In the genomic region with DNA sequence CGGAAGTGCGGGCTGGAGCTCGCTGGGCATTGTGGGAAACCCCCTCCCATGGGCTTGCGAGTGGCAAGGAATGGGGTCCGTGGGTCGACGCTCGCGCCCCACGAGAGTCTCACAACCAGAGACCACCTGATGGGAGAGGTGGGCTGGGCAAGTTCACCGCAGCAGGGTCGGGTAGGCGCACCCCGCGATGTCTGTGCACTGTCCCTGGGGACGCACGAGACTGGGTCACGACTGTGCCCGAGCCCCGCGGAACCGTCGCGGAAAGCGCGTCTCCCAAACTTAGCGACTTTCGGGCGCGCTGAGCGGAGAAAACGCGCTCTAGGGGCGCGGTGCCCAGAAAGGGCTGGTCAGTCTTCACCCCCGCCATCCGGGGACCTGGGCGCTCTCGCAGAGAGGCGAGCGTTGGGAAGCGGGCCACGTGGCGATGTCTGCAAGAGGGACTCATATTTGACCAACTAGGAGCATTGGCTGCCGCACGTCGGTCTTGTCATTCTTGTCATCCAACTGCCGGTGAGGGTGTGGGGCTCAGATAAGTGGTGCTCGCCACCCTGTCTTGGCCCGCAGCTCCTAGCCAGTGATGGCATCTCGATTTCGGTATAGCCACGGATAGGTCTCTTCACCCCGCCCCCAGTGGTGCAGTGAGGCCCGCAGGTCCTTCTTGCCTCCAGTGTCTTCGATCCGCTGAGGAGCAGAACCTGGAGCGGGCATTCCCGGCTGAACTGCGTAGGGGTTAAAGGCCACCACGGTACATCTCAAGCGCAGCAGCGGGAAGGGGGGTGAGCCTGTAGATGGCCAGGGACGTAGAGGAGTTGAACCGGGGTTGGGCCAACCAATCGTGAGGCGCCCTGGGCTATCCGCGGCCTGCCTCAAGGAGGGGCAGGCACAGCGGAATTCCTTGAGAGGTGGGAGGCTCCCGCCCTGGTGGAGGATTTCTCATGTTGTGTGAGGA, we compare ENCODE assay signal across 8 mouse cellular contexts. TPM values are rescaled to one million over a fixed set of nuclear protein-coding genes. Genes with fewer than 3 reads are reported as not detected.
DNase-seq lines count a peak whose midpoint lies in the region; ATAC-seq and TF ChIP-seq lines count a peak whose summit lies in the region.

No protein-coding gene starts in this region.

- peak overlapping the region; percentile 81 for H3K4me3 ChIP-seq in embryonic facial prominence, embryonic 14.5 days (ENCODE audit: low read depth, low read length)
- H3K4me3 ChIP-seq in heart, embryonic 12.5 days = peak overlapping the region; percentile 94
- H3K4me3 ChIP-seq in kidney, embryonic 14.5 days (ENCODE audit: low read length) = peak overlapping the region; percentile 99
- H3K4me3 ChIP-seq in liver, postnatal 0 days (ENCODE audit: low read depth, low read length) = peak overlapping the region; percentile 83
- peak overlapping the region; percentile 96 for H3K4me3 ChIP-seq in neural tube, embryonic 12.5 days

- H3K9me3 ChIP-seq in embryonic facial prominence, embryonic 14.5 days (ENCODE audit: control insufficient read depth, low read length) = no peaks in the 10 kb centered on the region
- H3K9me3 ChIP-seq in heart, embryonic 12.5 days (replicated peaks) = no peaks in the 10 kb centered on the region
- no peaks in the 10 kb centered on the region for H3K9me3 ChIP-seq in kidney, embryonic 14.5 days (ENCODE audit: control insufficient read depth, low read length)
- H3K9me3 ChIP-seq in liver, postnatal 0 days (ENCODE audit: low read length) = no peaks in the 10 kb centered on the region
- no peaks in the 10 kb centered on the region for H3K9me3 ChIP-seq in neural tube, embryonic 12.5 days

- H3K36me3 ChIP-seq in embryonic facial prominence, embryonic 14.5 days (ENCODE audit: control insufficient read depth, insufficient read depth, low read length) = no peaks in the 10 kb centered on the region
- H3K36me3 ChIP-seq in heart, embryonic 12.5 days = no peaks in the 10 kb centered on the region
- H3K36me3 ChIP-seq in kidney, embryonic 14.5 days (ENCODE audit: control insufficient read depth, insufficient read depth, low read length) = no peaks in the 10 kb centered on the region
- H3K36me3 ChIP-seq in liver, postnatal 0 days (replicated peaks; ENCODE audit: insufficient read depth, low read length) = no peaks in the 10 kb centered on the region
- no peaks in the 10 kb centered on the region for H3K36me3 ChIP-seq in neural tube, embryonic 12.5 days

- ATAC-seq in CD4-positive, CD25-positive, alpha-beta regulatory T cell, adult 4 months = peak; percentile 28
- ATAC-seq in embryonic facial prominence, embryonic 14.5 days (ENCODE audit: low read depth) = peak; percentile 42
- peak; percentile 40 for ATAC-seq in heart, embryonic 12.5 days (ENCODE audit: insufficient number of reproducible peaks, low FRiP score)
- ATAC-seq in kidney, embryonic 14.5 days (ENCODE audit: low FRiP score, low TSS enrichment) = peak; percentile 81
- peak; percentile 64 for ATAC-seq in liver, postnatal 0 days
- peak; percentile 72 for ATAC-seq in neural tube, embryonic 12.5 days (ENCODE audit: low FRiP score, low read depth)

- DNase-seq in adrenal gland, postnatal 36 days = peak; percentile 71 to 76
- DNase-seq in embryonic facial prominence, embryonic 14.5 days (ENCODE audit: low spot score) = peak; percentile 34
- peak; percentile 77 for DNase-seq in liver, postnatal 0 days
- DNase-seq in testis, postnatal 14 days (ENCODE audit: low spot score) = peak; percentile 84

- H3K27me3 ChIP-seq in embryonic facial prominence, embryonic 14.5 days (replicated peaks; ENCODE audit: control insufficient read depth, insufficient read depth, low read length) = peaks cover 44% of the 10 kb centered on the region
- no peaks in the 10 kb centered on the region for H3K27me3 ChIP-seq in heart, embryonic 12.5 days (replicated peaks)
- no peaks in the 10 kb centered on the region for H3K27me3 ChIP-seq in kidney, embryonic 14.5 days (ENCODE audit: control insufficient read depth, insufficient read depth, low read length)
- peaks cover 21% of the 10 kb centered on the region for H3K27me3 ChIP-seq in liver, postnatal 0 days (ENCODE audit: insufficient read depth, low read length)
- H3K27me3 ChIP-seq in neural tube, embryonic 12.5 days (replicated peaks) = 0 out of 2 replicates have a peak, but pooled peaks cover 3% of the 10 kb centered on the region

- 0 out of 2 replicates have a peak, but pooled peaks cover 3% of the 10 kb centered on the region for H3K4me1 ChIP-seq in embryonic facial prominence, embryonic 14.5 days (ENCODE audit: control insufficient read depth, insufficient read depth, low read length)
- peaks cover 33% of the 10 kb centered on the region for H3K4me1 ChIP-seq in heart, embryonic 12.5 days (replicated peaks)
- peaks cover 20% of the 10 kb centered on the region for H3K4me1 ChIP-seq in kidney, embryonic 14.5 days (ENCODE audit: control insufficient read depth, insufficient read depth, low read length)
- peaks cover 29% of the 10 kb centered on the region for H3K4me1 ChIP-seq in liver, postnatal 0 days (ENCODE audit: insufficient read depth)
- peaks cover 17% of the 10 kb centered on the region for H3K4me1 ChIP-seq in neural tube, embryonic 12.5 days

- no peak overlapping the region for H3K27ac ChIP-seq in embryonic facial prominence, embryonic 14.5 days (replicated peaks; ENCODE audit: low read depth, low read length)
- H3K27ac ChIP-seq in heart, embryonic 12.5 days (ENCODE audit: poor library complexity, severe bottlenecking) = peak overlapping the region; percentile 39
- H3K27ac ChIP-seq in kidney, embryonic 14.5 days (ENCODE audit: low read depth, low read length) = peak overlapping the region; percentile 95
- peak overlapping the region; percentile 86 for H3K27ac ChIP-seq in liver, postnatal 0 days (ENCODE audit: low read depth)
- no peak overlapping the region for H3K27ac ChIP-seq in neural tube, embryonic 12.5 days

- peak overlapping the region; percentile 100 for H3K4me2 ChIP-seq in embryonic facial prominence, embryonic 14.5 days (ENCODE audit: low read depth, low read length)
- peak overlapping the region; percentile 87 for H3K4me2 ChIP-seq in heart, embryonic 12.5 days
- H3K4me2 ChIP-seq in kidney, embryonic 14.5 days (replicated peaks; ENCODE audit: low read depth, low read length) = peak overlapping the region; percentile 96
- H3K4me2 ChIP-seq in liver, postnatal 0 days (ENCODE audit: low read depth, low read length) = peak overlapping the region; percentile 100
- H3K4me2 ChIP-seq in neural tube, embryonic 12.5 days (replicated peaks) = peak overlapping the region; percentile 94

- H3K9ac ChIP-seq in embryonic facial prominence, embryonic 14.5 days (ENCODE audit: low read depth, low read length) = peak overlapping the region; percentile 72
- H3K9ac ChIP-seq in heart, embryonic 12.5 days = peak overlapping the region; percentile 69
- H3K9ac ChIP-seq in kidney, embryonic 14.5 days (ENCODE audit: low read depth, low read length) = peak overlapping the region; percentile 94
- peak overlapping the region; percentile 74 for H3K9ac ChIP-seq in liver, postnatal 0 days (replicated peaks)
- H3K9ac ChIP-seq in neural tube, embryonic 12.5 days = peak overlapping the region; percentile 88

- TF ChIP-seq EP300 in liver, postnatal 0 days (IDR thresholded peaks at IDR 0.05; ENCODE audit: low read depth) = peak; percentile 86

- under 1% methylated on average over 58 of the region's 71 CpGs for WGBS in embryonic facial prominence, embryonic 14.5 days
- WGBS in heart, embryonic 12.5 days = under 1% methylated on average over 71 of the region's 71 CpGs
- WGBS in kidney, embryonic 14.5 days = under 1% methylated on average over 65 of the region's 71 CpGs
- 2% methylated on average over 63 of the region's 71 CpGs for WGBS in liver, postnatal 0 days (ENCODE audit: insufficient replicate concordance)
- WGBS in neural tube, embryonic 12.5 days = under 1% methylated on average over 71 of the region's 71 CpGs

- TF ChIP-seq CTCF in liver, postnatal 0 days (IDR thresholded peaks at IDR 0.05; ENCODE audit: low read depth) = no peak; the same call in 1 of the 2 replicates

RNA-seq across cellular contexts. Expression of gene Zbtb46, which starts 0.7 kb away (rescaled TPM):
- 1 to 10 TPM; 3.4 to 4.3 TPM for polyA plus RNA-seq in CD4-positive, CD25-positive, alpha-beta regulatory T cell, adult 4 months (2017; shearing (Covaris generic))
- total RNA-seq in adrenal gland, postnatal 36 days (2021) = 10 to 100 TPM; 16.7 to 17.5 TPM
- polyA plus RNA-seq in embryonic facial prominence, embryonic 14.5 days (2014; fragmentation: Nextera tagmentation; extraction: Ambion mirVana) = 5.7 and 5.9 TPM in 2 replicates
- 13.5 and 15.1 TPM in 2 replicates for polyA plus RNA-seq in heart, embryonic 12.5 days (2016; fragmentation: Nextera tagmentation; extraction: Ambion mirVana)
- 13.7 and 26.6 TPM in 2 replicates for polyA plus RNA-seq in kidney, embryonic 14.5 days (2014; fragmentation: Nextera tagmentation; extraction: Ambion mirVana)
- 3.0 and 3.5 TPM in 2 replicates for polyA plus RNA-seq in liver, postnatal 0 days (2015; fragmentation: Nextera tagmentation; extraction: Ambion mirVana)
- polyA plus RNA-seq in neural tube, embryonic 12.5 days (2016; fragmentation: Nextera tagmentation; extraction: Ambion mirVana) = 26.8 and 27.2 TPM in 2 replicates

RNA-seq across cellular contexts. Expression of gene Abhd16b, which starts 33.1 kb away (rescaled TPM):
- not detected for polyA plus RNA-seq in CD4-positive, CD25-positive, alpha-beta regulatory T cell, adult 4 months (2017; shearing (Covaris generic))
- not detected for total RNA-seq in adrenal gland, postnatal 36 days (2021)
- 0.21 and 0.22 TPM in 2 replicates for polyA plus RNA-seq in embryonic facial prominence, embryonic 14.5 days (2014; fragmentation: Nextera tagmentation; extraction: Ambion mirVana)
- polyA plus RNA-seq in heart, embryonic 12.5 days (2016; fragmentation: Nextera tagmentation; extraction: Ambion mirVana) = 0.24 TPM in 1 of 2 replicates, not detected in the other
- 0.14 and 0.19 TPM in 2 replicates for polyA plus RNA-seq in kidney, embryonic 14.5 days (2014; fragmentation: Nextera tagmentation; extraction: Ambion mirVana)
- 0.06 and 0.08 TPM in 2 replicates for polyA plus RNA-seq in liver, postnatal 0 days (2015; fragmentation: Nextera tagmentation; extraction: Ambion mirVana)
- polyA plus RNA-seq in neural tube, embryonic 12.5 days (2016; fragmentation: Nextera tagmentation; extraction: Ambion mirVana) = 0.14 TPM in 1 of 2 replicates, not detected in the other

RNA-seq across cellular contexts. Expression of gene Tpd52l2, which starts 37.0 kb away (rescaled TPM):
- polyA plus RNA-seq in CD4-positive, CD25-positive, alpha-beta regulatory T cell, adult 4 months (2017; shearing (Covaris generic)) = 100 to 1,000 TPM; 108 to 109 TPM
- total RNA-seq in adrenal gland, postnatal 36 days (2021) = 100 to 1,000 TPM; 104 to 114 TPM
- polyA plus RNA-seq in embryonic facial prominence, embryonic 14.5 days (2014; fragmentation: Nextera tagmentation; extraction: Ambion mirVana) = 159 and 164 TPM in 2 replicates
- polyA plus RNA-seq in heart, embryonic 12.5 days (2016; fragmentation: Nextera tagmentation; extraction: Ambion mirVana) = 105 and 109 TPM in 2 replicates
- polyA plus RNA-seq in kidney, embryonic 14.5 days (2014; fragmentation: Nextera tagmentation; extraction: Ambion mirVana) = 175 and 184 TPM in 2 replicates
- polyA plus RNA-seq in liver, postnatal 0 days (2015; fragmentation: Nextera tagmentation; extraction: Ambion mirVana) = 51.8 and 52.5 TPM in 2 replicates
- polyA plus RNA-seq in neural tube, embryonic 12.5 days (2016; fragmentation: Nextera tagmentation; extraction: Ambion mirVana) = 127 and 130 TPM in 2 replicates

Comparison
In these comparisons a context has a peak if more than half of its experiments do, and no peak if none do; other contexts are left out.
1. ATAC-seq: peak in every context shown above with its lines; median percentile 81 in kidney, embryonic 14.5 days; 72 in neural tube, embryonic 12.5 days; 64 in liver, postnatal 0 days; 42 in embryonic facial prominence, embryonic 14.5 days; 40 in heart, embryonic 12.5 days; 28 in CD4-positive, CD25-positive, alpha-beta regulatory T cell, adult 4 months.
2. DNase-seq: peak in every context shown above with its lines; median percentile 84 in testis, postnatal 14 days; 77 in liver, postnatal 0 days; 74 in adrenal gland, postnatal 36 days; 34 in embryonic facial prominence, embryonic 14.5 days.
3. H3K27ac ChIP-seq: peak in heart, embryonic 12.5 days (single experiment), kidney, embryonic 14.5 days (single experiment) and liver, postnatal 0 days (single experiment); none in embryonic facial prominence, embryonic 14.5 days (single experiment) and neural tube, embryonic 12.5 days (single experiment).
4. Peak in every context shown above with its lines, with median percentiles within 50 percentile points of each other: H3K4me2 ChIP-seq, H3K4me3 ChIP-seq and H3K9ac ChIP-seq.